Mouse (Mus musculus) limb, embryonic 11.5 days (tissue): ENCODE measurements around the gene Eif2s2. TPM values are rescaled to one million over a fixed set of nuclear protein-coding genes. Genes with fewer than 3 reads are reported as not detected.
"Not testable (repeated sequence)": the region's sequence is repeated elsewhere in the genome, so short reads cannot be mapped to it uniquely, and the experiment has no call there.

Experiments
- ATAC-seq: fragments of 200-750 bp; cut with Nextera tagmentation; 2 replicates; pipeline ENCODE4 v1.8.0; 2017; ENCODE audit warnings: low read depth; ENCODE audit not compliant: insufficient number of reproducible peaks, low FRiP score, low TSS enrichment
- DNase-seq: peaks from one replicate; pipeline ENCODE4 v3.0.0-alpha.2; 2015; ENCODE audit warnings: low spot score
- H3K27ac ChIP-seq: fragments of 300-500 bp; sonication (generic); replicated peaks from 2 replicates; pipeline ENCODE4 v1.5.1; 2014; ENCODE audit warnings: low read depth, mild to moderate bottlenecking, low read length
- H3K27me3 ChIP-seq: fragments of 300-500 bp; sonication (generic); 2 replicates; pipeline ENCODE4 v1.6.1; 2014; ENCODE audit warnings: mild to moderate bottlenecking, low read length, mixed read lengths; ENCODE audit not compliant: control insufficient read depth, insufficient read depth
- H3K36me3 ChIP-seq: fragments of 300-500 bp; sonication (generic); 2 replicates; pipeline ENCODE4 v1.6.1; 2014; ENCODE audit warnings: mild to moderate bottlenecking, low read length, moderate library complexity, mixed read lengths; ENCODE audit not compliant: control insufficient read depth, insufficient read depth
- H3K4me1 ChIP-seq: fragments of 300-500 bp; sonication (generic); 2 replicates; pipeline ENCODE4 v1.6.1; 2014; ENCODE audit warnings: low read length, mixed read lengths; ENCODE audit not compliant: control insufficient read depth, insufficient read depth
- H3K4me2 ChIP-seq: fragments of 300-500 bp; sonication (generic); 2 replicates; pipeline ENCODE4 v1.6.1; 2014; ENCODE audit warnings: low read depth, mild to moderate bottlenecking, moderate library complexity; ENCODE audit not compliant: severe bottlenecking
- H3K4me3 ChIP-seq: fragments of 300-500 bp; sonication (generic); 2 replicates; pipeline ENCODE4 v1.5.1; 2014; ENCODE audit warnings: low read depth, low read length
- H3K9ac ChIP-seq: fragments of 300-500 bp; sonication (generic); 2 replicates; pipeline ENCODE4 v1.6.1; 2014; ENCODE audit warnings: mild to moderate bottlenecking, low read length
- H3K9me3 ChIP-seq: fragments of 300-500 bp; sonication (generic); 2 replicates; pipeline ENCODE4 v1.6.1; 2016; ENCODE audit warnings: low read length; ENCODE audit not compliant: control insufficient read depth
- WGBS: fragments of 180-500 bp; shearing (Covaris S2); extraction: QIAGEN DNeasy Blood & Tissue Kit; methylation state at CpG from one replicate; pipeline ENCODE4 v1.1.7; 2014; 5-methylcytosine and 5-hydroxymethylcytosine counted together
- polyA plus RNA-seq: library from polyadenylated mRNA; unstranded; fragments of >200 nt; fragmentation: Nextera tagmentation; extraction: Ambion mirVana; gene quantifications from 2 replicates; pipeline ENCODE4 v1.2.1, GENCODE M21; 2014

The Eif2s2 gene
- polyA plus RNA-seq, 1 experiment from 2014 or later = 152 TPM

DNA sequence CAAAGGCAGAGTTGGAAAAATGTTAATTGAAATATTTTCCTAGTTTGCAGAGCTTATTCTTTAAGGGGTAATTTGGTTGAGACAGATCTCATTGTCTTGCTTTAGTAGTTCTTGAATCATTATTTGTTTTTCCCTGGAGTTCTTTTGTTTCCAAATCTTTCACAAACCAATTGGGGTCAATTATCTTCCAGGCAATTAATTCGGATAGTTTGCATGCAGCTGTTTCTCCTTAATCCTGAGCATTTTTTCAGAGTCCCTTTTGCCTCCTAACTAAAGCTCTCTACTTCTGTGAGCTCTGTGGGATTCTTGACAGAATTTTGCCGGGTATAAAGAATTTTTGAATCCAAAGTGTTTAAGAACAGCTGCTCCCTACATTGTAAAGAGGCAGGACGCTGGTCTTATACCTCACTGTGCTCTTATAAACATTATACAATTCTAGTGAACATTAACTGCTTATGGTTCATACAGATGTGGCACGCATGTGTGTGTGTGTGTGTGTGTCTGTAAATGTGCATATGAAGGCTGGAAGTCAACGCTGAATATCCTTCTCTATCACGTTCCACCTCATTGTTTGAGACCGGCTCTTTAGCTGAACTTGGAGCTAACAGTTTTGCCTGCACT lies 32.8 kb upstream of the Eif2s2 start:
- Histone ChIP-seq H3K9me3 (no peaks in the 10 kb centered on the region), H3K27ac (peak overlapping the region; percentile 48; the same call in 1 of the 2 replicates), H3K4me2 (no peak overlapping the region), H3K27me3 (no peaks in the 10 kb centered on the region), H3K9ac (no peak overlapping the region), H3K4me1 (peaks cover 12% of the 10 kb centered on the region), H3K36me3 (no peaks in the 10 kb centered on the region), H3K4me3 (no peak overlapping the region)
- DNase-seq = no peak
- WGBS = 42% methylated on average over 7 of the region's 7 CpGs
- no peak for ATAC-seq

DNA sequence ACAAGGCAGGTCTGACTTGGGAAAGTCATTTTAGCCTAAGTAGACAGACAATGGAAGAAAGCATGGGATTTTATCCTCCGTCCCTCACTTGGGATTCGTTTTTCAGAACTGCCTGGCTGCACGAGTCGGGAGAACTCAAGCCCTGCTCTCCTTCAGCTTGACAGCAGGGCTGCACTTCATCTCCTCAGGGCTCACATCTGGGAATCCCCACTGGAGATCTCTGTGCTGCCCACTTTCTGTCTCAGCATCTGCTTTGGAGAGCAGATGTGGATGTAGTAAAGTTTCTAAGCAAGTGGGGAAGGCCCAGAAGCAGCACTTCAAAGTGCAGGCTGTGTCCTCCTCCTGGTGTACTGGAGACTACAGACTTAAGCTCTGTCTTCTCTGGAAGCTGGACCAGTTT lies 29.4 kb upstream of the Eif2s2 start:
- ATAC-seq, H3K9me3 ChIP-seq, H3K36me3 ChIP-seq, H3K4me1 ChIP-seq, H3K9ac ChIP-seq, H3K4me3 ChIP-seq, DNase-seq, H3K27me3 ChIP-seq, H3K4me2 ChIP-seq, H3K27ac ChIP-seq: not testable (repeated sequence)
- no CpG with 5 or more reads among the region's 4 CpGs for WGBS

DNA sequence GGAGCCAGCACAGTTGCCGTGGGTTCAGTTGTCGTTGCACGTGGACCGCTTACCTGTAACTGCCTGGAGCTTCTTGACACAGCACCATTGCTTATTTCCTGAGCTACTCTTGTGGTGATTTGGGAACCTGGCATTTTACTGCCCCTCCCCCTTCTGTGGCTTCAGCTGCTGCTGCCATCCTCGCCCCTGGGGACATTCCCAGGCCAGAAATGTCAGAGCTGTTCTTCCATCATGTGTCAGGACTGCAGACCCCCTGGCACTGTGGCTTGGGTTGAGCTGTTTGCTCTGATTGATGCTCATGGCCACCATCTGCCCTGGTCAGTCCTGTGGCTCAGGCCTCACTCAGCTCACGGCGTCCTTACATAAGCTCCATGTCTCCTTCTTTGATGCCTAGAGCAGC lies 28.2 kb upstream of the Eif2s2 start:
- Histone ChIP-seq H3K9me3 (no peaks in the 10 kb centered on the region), H3K27me3 (no peaks in the 10 kb centered on the region), H3K9ac (no peak overlapping the region), H3K4me3 (no peak overlapping the region), H3K4me1 (peaks cover 6% of the 10 kb centered on the region; the same call in 1 of the 2 replicates), H3K4me2 (no peak overlapping the region), H3K27ac (no peak overlapping the region), H3K36me3 (no peaks in the 10 kb centered on the region)
- ATAC-seq (no peak), DNase-seq (no peak)
- 80% methylated on average over 7 of the region's 7 CpGs for WGBS

- H3K36me3 ChIP-seq = no peaks in the 10 kb centered on the region
- DNase-seq = no peak
- no peaks in the 10 kb centered on the region for H3K9me3 ChIP-seq
- H3K4me3 ChIP-seq = no peak overlapping the region
- no peak overlapping the region for H3K27ac ChIP-seq
- peak; percentile 35; the same call in 1 of the 2 replicates for ATAC-seq
- H3K4me2 ChIP-seq = no peak overlapping the region
- 67% methylated on average over 13 of the region's 13 CpGs for WGBS
- H3K27me3 ChIP-seq = no peaks in the 10 kb centered on the region
- H3K9ac ChIP-seq = no peak overlapping the region
- H3K4me1 ChIP-seq = 0 out of 2 replicates have a peak, but pooled peaks cover 3% of the 10 kb centered on the region
These were observed 25.3 kb upstream of the Eif2s2 start for GRCm38 (mm10) chr2:154917866-154918641.

DNA sequence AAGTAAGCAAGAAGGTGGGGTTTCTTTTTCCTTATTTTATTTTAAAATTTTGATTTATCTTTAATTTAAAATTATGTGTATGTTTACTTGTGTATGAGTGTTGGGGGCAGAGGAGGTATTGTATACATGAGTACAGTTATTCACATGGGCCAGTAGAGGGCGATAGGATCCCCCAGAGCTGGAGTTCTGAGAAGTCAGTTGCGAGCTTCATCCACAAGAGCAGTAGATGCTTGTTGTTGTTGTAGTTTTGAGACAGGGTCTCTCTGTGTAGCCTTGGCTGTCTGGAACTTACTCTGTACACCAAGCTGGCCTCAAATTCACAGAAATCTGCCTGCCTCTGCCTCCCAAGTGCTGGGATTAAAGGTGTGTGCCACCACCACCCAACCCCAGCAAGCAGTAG lies 23.8 kb upstream of the Eif2s2 start:
- no peak overlapping the region for H3K4me3 ChIP-seq
- ATAC-seq (no peak), DNase-seq (peak; percentile 61)
- H3K4me1 ChIP-seq = 0 out of 2 replicates have a peak, but pooled peaks cover 3% of the 10 kb centered on the region
- no peak overlapping the region for H3K27ac ChIP-seq
- no peak overlapping the region for H3K9ac ChIP-seq
- no peak overlapping the region for H3K4me2 ChIP-seq
- no peaks in the 10 kb centered on the region for H3K9me3 ChIP-seq
- no peaks in the 10 kb centered on the region for H3K36me3 ChIP-seq
- WGBS = 12% methylated on average over 2 of the region's 2 CpGs
- H3K27me3 ChIP-seq = no peaks in the 10 kb centered on the region

DNA sequence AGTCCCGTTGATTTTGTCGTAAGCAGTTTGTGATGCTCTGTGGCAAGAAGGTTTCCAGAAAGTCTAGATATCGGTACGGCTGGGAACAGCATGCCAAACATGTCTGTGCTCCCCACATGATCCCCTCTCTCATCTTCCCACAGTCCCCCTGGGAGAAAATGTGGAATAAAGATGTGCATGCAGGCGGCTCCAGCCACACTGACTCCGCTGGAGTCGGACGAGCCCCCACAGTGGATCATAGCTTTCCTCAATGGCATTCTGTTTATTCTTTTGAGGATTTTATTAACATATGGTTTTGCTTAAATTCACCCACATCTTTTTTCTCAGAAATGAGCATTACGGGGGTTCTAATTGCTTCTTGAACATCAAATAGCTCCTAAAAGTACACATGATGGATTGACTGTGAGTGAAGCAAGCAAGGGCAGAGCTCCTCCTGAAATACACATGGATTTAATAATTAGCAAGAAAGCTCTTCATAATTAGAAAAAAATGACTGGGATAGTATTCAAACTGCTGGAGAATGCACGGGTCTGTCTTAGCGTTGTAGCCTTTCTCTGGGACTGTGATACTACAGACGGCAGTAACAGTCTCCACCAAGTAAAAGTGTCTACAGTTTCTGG lies 23.3 kb upstream of the Eif2s2 start:
- H3K27me3 ChIP-seq = no peaks in the 10 kb centered on the region
- H3K4me1 ChIP-seq = 0 out of 2 replicates have a peak, but pooled peaks cover 3% of the 10 kb centered on the region
- DNase-seq (peak; percentile 55), ATAC-seq (no peak)
- no peak overlapping the region; the same call in 1 of the 2 replicates for H3K27ac ChIP-seq
- no peak overlapping the region for H3K9ac ChIP-seq
- H3K4me2 ChIP-seq = no peak overlapping the region
- H3K4me3 ChIP-seq = no peak overlapping the region
- no peaks in the 10 kb centered on the region for H3K9me3 ChIP-seq
- H3K36me3 ChIP-seq = no peaks in the 10 kb centered on the region
- WGBS = 17% methylated on average over 12 of the region's 12 CpGs

- 83% methylated on average over 6 of the region's 6 CpGs for WGBS
- H3K36me3 ChIP-seq = no peaks in the 10 kb centered on the region
- no peaks in the 10 kb centered on the region for H3K4me1 ChIP-seq
- no peaks in the 10 kb centered on the region for H3K27me3 ChIP-seq
- no peak overlapping the region for H3K4me2 ChIP-seq
- no peak for DNase-seq
- no peak overlapping the region for H3K27ac ChIP-seq
- no peaks in the 10 kb centered on the region for H3K9me3 ChIP-seq
- no peak overlapping the region for H3K4me3 ChIP-seq
- H3K9ac ChIP-seq = no peak overlapping the region
- no peak for ATAC-seq
These were observed 17.1 kb upstream of the Eif2s2 start for GRCm38 (mm10) chr2:154909789-154910188.

- not testable (repeated sequence) for H3K4me2 ChIP-seq, H3K27me3 ChIP-seq, DNase-seq, H3K4me3 ChIP-seq, H3K9ac ChIP-seq, ATAC-seq, H3K27ac ChIP-seq, H3K4me1 ChIP-seq, H3K36me3 ChIP-seq, H3K9me3 ChIP-seq
- WGBS = 8% methylated on average over 1 of the region's 2 CpGs
These were observed 15.5 kb upstream of the Eif2s2 start for GRCm38 (mm10) chr2:154908223-154908622.
